Mouse (Mus musculus) E14TG2a.4 (cell line): ENCODE measurements around the gene Mon2.
A peak's percentile ranks its signal among the peaks of the same experiment; 100 is the strongest.

Experiments used
- CTCF ChIP-seq: conservative IDR thresholded peaks from 2 replicates; pipeline ENCODE4 v1.5.1; 2014; ENCODE audit warnings: low read length
- NANOG ChIP-seq: IDR thresholded peaks from 2 replicates; pipeline ENCODE4 v1.6.1; 2014; ENCODE audit warnings: borderline replicate concordance, low read length, mixed read lengths
- POU5F1 ChIP-seq: IDR thresholded peaks from 2 replicates; pipeline ENCODE4 v1.6.1; 2014; ENCODE audit warnings: low read length, borderline replicate concordance

GRCm38 (mm10) chr10:122990606-122991005 lies 85.7 kb downstream of the Mon2 start:
- peak; percentile 24; the same call in 1 of the 2 replicates for TF ChIP-seq CTCF
- no peak for TF ChIP-seq POU5F1
- no peak for TF ChIP-seq NANOG
